Mouse (Mus musculus) testis, adult 2 months (tissue): ENCODE measurements around the gene E030018B13Rik. TPM values are rescaled to one million over a fixed set of nuclear protein-coding genes. Genes with fewer than 3 reads are reported as not detected.

Experiments used
- H3K27ac ChIP-seq: fragments of 200-500 bp; 2 replicates; pipeline ENCODE4 v1.5.1; 2012; ENCODE audit warnings: low read depth, low read length; ENCODE audit not compliant: control insufficient read depth, insufficient read depth
- H3K27me3 ChIP-seq: fragments of 200-500 bp; 2 replicates; pipeline ENCODE4 v1.6.1; 2012; ENCODE audit warnings: mild to moderate bottlenecking, low read length, moderate library complexity; ENCODE audit not compliant: control insufficient read depth, insufficient read depth
- H3K36me3 ChIP-seq: fragments of 200-500 bp; 2 replicates; pipeline ENCODE4 v1.6.1; 2012; ENCODE audit warnings: mild to moderate bottlenecking, low read length; ENCODE audit not compliant: control insufficient read depth, insufficient read depth
- H3K4me1 ChIP-seq: fragments of 200-500 bp; 2 replicates; pipeline ENCODE4 v1.6.1; 2012; ENCODE audit warnings: low read length; ENCODE audit not compliant: control insufficient read depth, insufficient read depth
- H3K4me3 ChIP-seq: fragments of 200-500 bp; 2 replicates; pipeline ENCODE4 v1.5.1; 2012; ENCODE audit warnings: low read depth, mild to moderate bottlenecking, low read length, moderate library complexity, mixed read lengths; ENCODE audit not compliant: control insufficient read depth
- CTCF ChIP-seq: fragments of 200-500 bp; IDR thresholded peaks from 2 replicates; pipeline ENCODE4 v1.5.1; 2012; ENCODE audit warnings: low read depth, mild to moderate bottlenecking, inconsistent platforms, low read length, moderate library complexity; ENCODE audit not compliant: control insufficient read depth, insufficient read depth, insufficient replicate concordance
- POLR2A ChIP-seq: fragments of 200-500 bp; IDR thresholded peaks from 2 replicates; pipeline ENCODE4 v1.6.1; 2012; ENCODE audit warnings: low read depth, mild to moderate bottlenecking, inconsistent platforms, low read length, moderate library complexity; ENCODE audit not compliant: control insufficient read depth
- polyA plus RNA-seq: library from polyadenylated mRNA; depleted of rRNA; stranded (reverse); fragments of >200 nt; gene quantifications from 2 replicates; pipeline ENCODE4 v1.2.3, GENCODE M21; 2012

E030018B13Rik gene
- polyA plus RNA-seq, 1 experiment = not detected

- Histone ChIP-seq H3K4me3 (no peak overlapping the region), H3K36me3 (no peaks in the 10 kb centered on the region), H3K27ac (no peak overlapping the region; the same call in 1 of the 2 replicates), H3K4me1 (peaks cover 7% of the 10 kb centered on the region), H3K27me3 (no peaks in the 10 kb centered on the region)
- no peak for TF ChIP-seq POLR2A
- no peak for TF ChIP-seq CTCF
Observed at GRCm38 (mm10) chr7:63929080-63929479, 12.4 kb downstream of the E030018B13Rik start.

GRCm38 (mm10) chr7:63930132-63930531 lies 13.5 kb downstream of the E030018B13Rik start:
- no peaks in the 10 kb centered on the region for H3K36me3 ChIP-seq
- TF ChIP-seq POLR2A (no peak), CTCF (no peak)
- H3K27me3 ChIP-seq = no peaks in the 10 kb centered on the region
- no peak overlapping the region for H3K27ac ChIP-seq
- no peak overlapping the region for H3K4me3 ChIP-seq
- H3K4me1 ChIP-seq = peaks cover 6% of the 10 kb centered on the region

DNA sequence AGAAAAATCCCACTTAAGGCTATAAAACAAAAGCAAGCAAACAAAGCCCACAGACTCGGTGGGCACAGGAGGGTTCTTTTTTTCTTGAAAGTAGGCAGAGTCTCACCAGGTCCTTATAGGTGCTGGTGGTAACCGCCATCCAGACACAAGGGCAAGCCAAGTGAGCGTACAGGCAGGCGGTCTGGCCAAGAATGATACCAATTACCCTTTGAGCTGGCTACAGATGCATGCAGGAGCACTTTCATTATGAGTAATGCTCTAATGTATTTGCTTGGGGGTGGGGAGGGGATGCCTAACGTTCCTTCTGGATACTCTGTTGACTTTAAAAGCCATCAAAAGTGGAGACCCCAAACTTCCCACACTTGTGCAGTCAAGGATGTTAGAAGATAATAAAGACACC lies 14.1 kb downstream of the E030018B13Rik start:
- Histone ChIP-seq H3K36me3 (no peaks in the 10 kb centered on the region), H3K4me3 (no peak overlapping the region), H3K27me3 (no peaks in the 10 kb centered on the region), H3K4me1 (peaks cover 2% of the 10 kb centered on the region; the same call in 1 of the 2 replicates), H3K27ac (no peak overlapping the region)
- no peak for TF ChIP-seq CTCF
- TF ChIP-seq POLR2A = no peak

- Histone ChIP-seq H3K4me3 (no peak overlapping the region), H3K4me1 (peaks cover 13% of the 10 kb centered on the region), H3K27ac (no peak overlapping the region), H3K27me3 (no peaks in the 10 kb centered on the region), H3K36me3 (no peaks in the 10 kb centered on the region)
- TF ChIP-seq POLR2A = no peak
- no peak for TF ChIP-seq CTCF
Observed at GRCm38 (mm10) chr7:63932461-63932860, 15.8 kb downstream of the E030018B13Rik start.

- no peak overlapping the region for H3K4me3 ChIP-seq
- H3K36me3 ChIP-seq = no peaks in the 10 kb centered on the region
- TF ChIP-seq CTCF (no peak), POLR2A (no peak)
- H3K27ac ChIP-seq = no peak overlapping the region
- H3K27me3 ChIP-seq = no peaks in the 10 kb centered on the region
- peaks cover 15% of the 10 kb centered on the region for H3K4me1 ChIP-seq
Observed at GRCm38 (mm10) chr7:63933905-63934304, 17.2 kb downstream of the E030018B13Rik start.

DNA sequence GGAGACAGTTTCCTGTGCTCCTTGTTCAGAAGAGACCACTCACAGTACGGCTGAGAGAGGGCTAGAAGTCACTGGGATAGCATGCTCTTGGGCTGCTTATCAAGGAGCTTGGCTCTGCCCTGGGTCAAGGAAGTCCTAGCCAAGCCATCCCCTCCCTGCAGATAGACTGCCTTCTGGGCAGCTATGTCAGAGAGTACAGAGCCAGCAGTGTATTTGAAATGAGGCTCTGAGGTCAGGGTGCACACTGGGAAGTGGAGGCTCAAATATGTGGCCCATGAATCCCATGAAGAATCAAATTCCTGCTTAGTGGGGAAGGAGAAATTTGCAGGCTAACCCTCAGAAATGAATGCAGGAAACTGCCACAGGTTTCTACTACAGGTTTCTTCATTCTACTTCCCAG lies 17.9 kb downstream of the E030018B13Rik start:
- peaks cover 19% of the 10 kb centered on the region for H3K4me1 ChIP-seq
- no peak overlapping the region for H3K4me3 ChIP-seq
- H3K27ac ChIP-seq = no peak overlapping the region
- TF ChIP-seq POLR2A = no peak
- no peak for TF ChIP-seq CTCF
- no peaks in the 10 kb centered on the region for H3K36me3 ChIP-seq
- H3K27me3 ChIP-seq = no peaks in the 10 kb centered on the region

DNA sequence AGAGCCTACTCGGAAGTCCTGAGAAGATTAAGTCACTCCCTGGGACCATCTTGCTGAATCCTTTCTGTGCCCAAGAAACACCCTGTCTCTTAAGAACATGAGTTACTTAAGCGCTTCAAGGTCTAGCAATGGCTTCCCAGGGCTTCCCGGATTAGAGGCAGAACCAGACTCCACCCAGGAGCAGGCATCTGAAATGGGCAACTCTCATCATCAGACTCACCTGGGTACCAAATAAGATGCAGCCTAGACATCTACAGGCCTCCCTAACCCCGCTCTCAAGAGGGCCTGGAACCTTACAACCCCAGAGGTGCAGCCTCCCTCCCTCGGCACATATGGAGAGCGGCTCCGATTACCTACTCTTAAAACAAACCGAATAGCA lies 19.1 kb downstream of the E030018B13Rik start:
- H3K4me3 ChIP-seq = peak overlapping the region; percentile 88
- H3K4me1 ChIP-seq = peaks cover 24% of the 10 kb centered on the region
- no peaks in the 10 kb centered on the region for H3K27me3 ChIP-seq
- H3K36me3 ChIP-seq = no peaks in the 10 kb centered on the region
- peak overlapping the region; percentile 58; the same call in 1 of the 2 replicates for H3K27ac ChIP-seq
- no peak for TF ChIP-seq CTCF
- TF ChIP-seq POLR2A = no peak

GRCm38 (mm10) chr7:63936188-63936985 lies 19.7 kb downstream of the E030018B13Rik start:
- H3K27ac ChIP-seq = peak overlapping the region; percentile 88
- H3K27me3 ChIP-seq = no peaks in the 10 kb centered on the region
- H3K4me1 ChIP-seq = peaks cover 24% of the 10 kb centered on the region
- no peak for TF ChIP-seq POLR2A
- no peak for TF ChIP-seq CTCF
- no peaks in the 10 kb centered on the region for H3K36me3 ChIP-seq
- peak overlapping the region; percentile 88 for H3K4me3 ChIP-seq
